Mouse (Mus musculus): Measurements from ENCODE around the gene Sema3a. TPM values are rescaled to one million over a fixed set of nuclear protein-coding genes. Genes with fewer than 3 reads are reported as not detected.

Gene Sema3a
- polyA plus RNA-seq, 1 experiment from 2014 or later: 71.9 TPM

DNA sequence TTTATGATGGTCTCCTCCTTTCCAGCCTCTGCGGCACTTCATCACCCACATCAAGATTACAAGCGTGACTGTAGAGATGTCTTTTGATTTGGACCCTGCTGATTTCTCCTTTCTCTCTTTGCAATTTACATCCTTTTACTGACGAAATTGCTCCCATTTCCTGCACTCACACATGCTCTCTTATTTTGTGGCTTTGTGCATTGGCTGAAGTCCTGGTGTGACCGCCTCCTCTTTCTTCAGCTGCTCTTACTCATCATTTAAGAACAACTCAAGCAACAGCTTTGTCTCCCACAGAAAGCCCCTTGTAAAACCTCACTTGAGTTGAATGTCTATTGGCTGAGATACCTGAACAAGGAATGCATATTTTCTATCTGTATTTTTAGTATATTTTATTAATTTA lies 259.5 kb downstream of the Sema3a start:
- WGBS: 66% methylated on average over 4 of the region's 4 CpGs
- ATAC-seq (ENCODE audit: insufficient number of reproducible peaks, insufficient read depth, low FRiP score, low TSS enrichment): no peak
- no peaks in the 10 kb centered on the region for H3K27me3 ChIP-seq
- H3K27ac ChIP-seq: no peak overlapping the region
- no peak overlapping the region for H3K4me3 ChIP-seq
- H3K36me3 ChIP-seq: no peaks in the 10 kb centered on the region
- no peak overlapping the region for H3K4me2 ChIP-seq (replicated peaks)
- no peaks in the 10 kb centered on the region for H3K9me3 ChIP-seq
- no peak overlapping the region for H3K9ac ChIP-seq
- peaks cover 3% of the 10 kb centered on the region; the same call in 1 of the 2 replicates for H3K4me1 ChIP-seq

DNA sequence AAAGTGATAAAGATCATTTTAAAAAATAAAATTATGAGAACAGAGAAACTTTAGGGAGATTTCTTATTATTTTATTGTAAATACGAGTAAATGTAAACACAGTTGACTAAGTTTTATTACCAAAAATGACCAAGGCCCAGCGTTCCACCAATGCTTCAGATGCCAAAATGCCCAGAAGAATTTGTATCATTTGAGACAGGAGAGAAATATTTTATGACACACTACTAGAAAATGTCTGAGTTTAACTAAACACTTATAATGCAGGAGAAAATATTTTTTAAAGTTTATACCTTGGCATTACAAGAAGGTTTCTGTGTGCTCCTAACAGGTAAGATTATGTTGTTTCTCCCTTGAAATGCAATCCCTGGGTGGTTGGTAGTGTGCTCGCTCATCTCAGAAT lies 261.4 kb downstream of the Sema3a start:
- no peaks in the 10 kb centered on the region for H3K27me3 ChIP-seq
- H3K9ac ChIP-seq: no peak overlapping the region
- H3K36me3 ChIP-seq: no peaks in the 10 kb centered on the region
- H3K9me3 ChIP-seq: no peaks in the 10 kb centered on the region
- H3K4me3 ChIP-seq: no peak overlapping the region
- H3K4me1 ChIP-seq: peaks cover 3% of the 10 kb centered on the region; the same call in 1 of the 2 replicates
- 83% methylated on average over 3 of the region's 3 CpGs for WGBS
- no peak overlapping the region for H3K4me2 ChIP-seq (replicated peaks)
- ATAC-seq (ENCODE audit: insufficient number of reproducible peaks, insufficient read depth, low FRiP score, low TSS enrichment): no peak
- H3K27ac ChIP-seq: no peak overlapping the region

DNA sequence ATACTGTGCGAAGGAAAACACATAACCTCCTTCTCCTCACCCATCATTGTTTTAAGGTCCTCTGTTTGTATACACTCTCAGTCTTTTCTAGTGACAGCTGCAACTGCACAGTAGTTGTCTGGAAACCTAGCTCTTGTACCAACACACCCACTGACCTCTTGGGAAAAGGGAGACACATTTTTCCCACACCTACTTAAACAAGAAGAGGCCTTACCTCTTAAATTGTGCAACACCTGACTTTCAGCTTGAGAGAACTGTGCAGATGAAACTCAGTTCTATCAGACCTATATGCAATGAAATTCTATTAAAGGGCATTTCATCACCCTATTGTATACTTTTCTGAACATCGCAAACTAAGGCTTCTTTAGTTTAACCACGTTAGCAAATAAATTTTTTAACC lies 262.5 kb downstream of the Sema3a start:
- Histone ChIP-seq H3K36me3 (no peaks in the 10 kb centered on the region), H3K9me3 (no peaks in the 10 kb centered on the region), H3K4me3 (no peak overlapping the region), H3K4me2 (replicated peaks) (no peak overlapping the region), H3K27me3 (no peaks in the 10 kb centered on the region), H3K4me1 (peaks cover 3% of the 10 kb centered on the region; the same call in 1 of the 2 replicates), H3K9ac (no peak overlapping the region), H3K27ac (no peak overlapping the region)
- no peak for ATAC-seq (ENCODE audit: insufficient number of reproducible peaks, insufficient read depth, low FRiP score, low TSS enrichment)
- WGBS: 89% methylated on average over 3 of the region's 3 CpGs

DNA sequence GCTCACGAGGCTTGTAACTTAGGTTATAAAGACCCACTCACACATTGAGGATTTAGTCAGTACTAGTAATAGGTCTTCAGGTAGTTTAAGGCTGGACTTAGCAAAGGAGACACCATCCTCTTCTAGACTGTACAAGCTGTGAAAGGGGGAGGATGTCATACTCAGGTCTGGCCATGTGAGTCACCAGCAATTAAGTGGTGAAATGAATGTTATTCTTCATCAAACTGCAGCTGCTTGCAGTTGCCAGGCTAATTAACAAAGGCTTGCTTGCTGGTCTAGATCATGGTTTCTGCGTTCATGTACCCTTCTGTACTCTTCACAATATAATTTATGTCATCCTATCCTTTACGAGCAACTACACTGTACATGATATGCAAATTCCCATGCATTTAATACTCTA lies 264.8 kb downstream of the Sema3a start:
- Histone ChIP-seq H3K36me3 (no peaks in the 10 kb centered on the region), H3K9ac (no peak overlapping the region), H3K27me3 (no peaks in the 10 kb centered on the region), H3K4me1 (peaks cover 3% of the 10 kb centered on the region; the same call in 1 of the 2 replicates), H3K4me3 (no peak overlapping the region), H3K27ac (no peak overlapping the region), H3K9me3 (no peaks in the 10 kb centered on the region), H3K4me2 (replicated peaks) (no peak overlapping the region)
- WGBS: 74% methylated on average over 3 of the region's 3 CpGs
- ATAC-seq (ENCODE audit: insufficient number of reproducible peaks, insufficient read depth, low FRiP score, low TSS enrichment): no peak

DNA sequence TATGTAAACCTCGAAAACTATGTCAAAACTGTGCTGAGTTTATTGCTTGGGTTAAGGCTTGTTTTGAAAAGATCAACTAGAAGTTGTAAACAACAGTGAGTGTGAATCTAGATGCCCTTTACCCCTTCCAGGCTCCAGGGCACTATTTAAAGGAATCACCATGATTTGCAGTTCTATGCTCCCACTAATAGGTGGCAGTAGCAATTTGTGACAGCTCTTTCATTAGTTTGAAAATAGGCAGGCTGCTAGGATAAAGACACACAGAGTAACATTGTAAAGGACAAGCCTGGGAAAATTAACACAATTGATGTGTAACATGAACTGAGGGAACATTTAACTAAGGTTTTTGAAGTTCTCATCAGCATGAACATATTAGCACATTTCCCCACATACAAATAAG lies 280.2 kb downstream of the Sema3a start:
- H3K4me2 ChIP-seq (replicated peaks): no peak overlapping the region
- H3K4me1 ChIP-seq: peaks cover 5% of the 10 kb centered on the region; the same call in 1 of the 2 replicates
- H3K27me3 ChIP-seq: no peaks in the 10 kb centered on the region
- no peaks in the 10 kb centered on the region for H3K9me3 ChIP-seq
- H3K36me3 ChIP-seq: no peaks in the 10 kb centered on the region
- no peak overlapping the region for H3K27ac ChIP-seq
- WGBS: 23% methylated on average over 1 of the region's 1 CpGs
- no peak for ATAC-seq (ENCODE audit: insufficient number of reproducible peaks, insufficient read depth, low FRiP score, low TSS enrichment)
- no peak overlapping the region for H3K9ac ChIP-seq
- H3K4me3 ChIP-seq: no peak overlapping the region

DNA sequence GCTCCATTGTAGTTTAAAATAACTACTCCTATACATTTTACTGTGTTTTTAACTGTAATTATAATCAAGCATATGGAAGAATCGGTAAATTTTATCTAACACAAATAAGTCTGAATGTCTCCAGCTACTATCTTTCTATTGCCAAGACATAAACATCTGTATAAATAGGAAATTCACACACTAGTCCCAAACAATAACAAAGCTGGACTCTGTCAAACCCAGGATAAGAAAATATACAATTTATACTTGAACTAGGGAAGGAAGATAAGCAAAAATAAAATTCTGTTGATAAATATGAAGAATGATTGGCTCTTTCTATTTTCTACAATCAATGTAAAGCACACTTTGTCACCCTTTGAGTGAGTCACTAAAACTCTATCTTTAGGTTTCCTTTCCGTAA lies 280.9 kb downstream of the Sema3a start:
- peaks cover 6% of the 10 kb centered on the region; the same call in 1 of the 2 replicates for H3K4me1 ChIP-seq
- no peak overlapping the region for H3K9ac ChIP-seq
- no peaks in the 10 kb centered on the region for H3K36me3 ChIP-seq
- no peak overlapping the region for H3K27ac ChIP-seq
- no peak overlapping the region for H3K4me2 ChIP-seq (replicated peaks)
- ATAC-seq (ENCODE audit: insufficient number of reproducible peaks, insufficient read depth, low FRiP score, low TSS enrichment): no peak
- H3K27me3 ChIP-seq: no peaks in the 10 kb centered on the region
- no peak overlapping the region for H3K4me3 ChIP-seq
- no peaks in the 10 kb centered on the region for H3K9me3 ChIP-seq
- 85% methylated on average over 2 of the region's 2 CpGs for WGBS

DNA sequence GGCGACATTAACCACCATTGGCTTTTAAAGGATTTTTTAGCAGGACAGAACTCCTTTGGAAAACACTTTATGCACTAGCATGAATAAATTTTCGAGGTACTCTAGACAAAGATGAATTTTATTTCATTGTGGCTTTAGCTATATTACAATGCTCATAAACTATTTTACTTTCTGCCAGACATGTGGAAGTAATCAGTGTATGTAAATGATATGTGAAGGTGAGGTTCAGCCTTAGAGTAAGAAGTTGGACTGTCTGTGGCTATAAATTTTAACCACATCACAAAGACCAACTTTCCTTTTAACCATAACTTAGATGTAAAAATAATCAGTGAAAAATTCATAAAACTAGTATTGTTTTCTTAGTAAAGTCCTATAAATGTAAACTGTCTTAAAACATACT lies 286.7 kb downstream of the Sema3a start:
- no peaks in the 10 kb centered on the region for H3K27me3 ChIP-seq
- peaks cover 6% of the 10 kb centered on the region; the same call in 1 of the 2 replicates for H3K4me1 ChIP-seq
- H3K27ac ChIP-seq: no peak overlapping the region
- no peak for ATAC-seq (ENCODE audit: insufficient number of reproducible peaks, insufficient read depth, low FRiP score, low TSS enrichment)
- H3K4me3 ChIP-seq: no peak overlapping the region
- H3K36me3 ChIP-seq: no peaks in the 10 kb centered on the region; the same call in 1 of the 2 replicates
- H3K9me3 ChIP-seq: no peaks in the 10 kb centered on the region
- WGBS: 57% methylated on average over 2 of the region's 2 CpGs
- no peak overlapping the region for H3K9ac ChIP-seq
- no peak overlapping the region for H3K4me2 ChIP-seq (replicated peaks)

DNA sequence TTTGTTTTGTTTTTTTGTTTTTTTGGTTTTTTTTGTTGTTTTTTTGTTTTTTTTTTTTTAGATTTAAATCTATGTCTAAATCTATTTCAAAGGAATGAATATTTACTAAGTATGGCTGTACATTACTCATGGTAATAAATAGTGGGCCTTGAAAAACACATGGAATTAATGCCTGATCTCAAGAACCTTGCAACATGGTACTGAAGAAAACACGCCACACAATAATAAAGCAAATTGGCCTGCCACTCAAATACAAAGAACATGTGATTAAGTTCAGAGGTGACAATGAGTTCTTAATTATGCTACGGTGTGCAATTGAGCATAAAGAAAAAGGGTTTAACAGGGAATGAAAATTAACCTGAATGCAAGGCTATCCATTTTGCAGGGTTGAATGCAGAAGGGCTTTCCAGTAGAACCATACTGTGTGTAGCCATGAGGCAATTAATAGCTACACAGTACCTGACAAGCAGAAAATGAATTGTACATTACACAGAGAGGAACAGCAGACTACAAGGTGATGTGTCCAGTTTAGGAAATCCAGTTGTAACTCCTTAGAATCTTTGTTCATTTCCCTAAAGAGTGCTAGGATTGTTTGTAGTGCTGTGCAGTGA lies 288.8 kb downstream of the Sema3a start:
- no peak overlapping the region for H3K4me2 ChIP-seq (replicated peaks)
- no peak for ATAC-seq (ENCODE audit: insufficient number of reproducible peaks, insufficient read depth, low FRiP score, low TSS enrichment)
- no peaks in the 10 kb centered on the region for H3K27me3 ChIP-seq
- H3K4me3 ChIP-seq: no peak overlapping the region
- no peak overlapping the region for H3K9ac ChIP-seq
- peaks cover 6% of the 10 kb centered on the region; the same call in 1 of the 2 replicates for H3K4me1 ChIP-seq
- no peaks in the 10 kb centered on the region for H3K9me3 ChIP-seq
- H3K36me3 ChIP-seq: no peaks in the 10 kb centered on the region; the same call in 1 of the 2 replicates
- 75% methylated on average over 2 of the region's 2 CpGs for WGBS
- H3K27ac ChIP-seq: no peak overlapping the region

DNA sequence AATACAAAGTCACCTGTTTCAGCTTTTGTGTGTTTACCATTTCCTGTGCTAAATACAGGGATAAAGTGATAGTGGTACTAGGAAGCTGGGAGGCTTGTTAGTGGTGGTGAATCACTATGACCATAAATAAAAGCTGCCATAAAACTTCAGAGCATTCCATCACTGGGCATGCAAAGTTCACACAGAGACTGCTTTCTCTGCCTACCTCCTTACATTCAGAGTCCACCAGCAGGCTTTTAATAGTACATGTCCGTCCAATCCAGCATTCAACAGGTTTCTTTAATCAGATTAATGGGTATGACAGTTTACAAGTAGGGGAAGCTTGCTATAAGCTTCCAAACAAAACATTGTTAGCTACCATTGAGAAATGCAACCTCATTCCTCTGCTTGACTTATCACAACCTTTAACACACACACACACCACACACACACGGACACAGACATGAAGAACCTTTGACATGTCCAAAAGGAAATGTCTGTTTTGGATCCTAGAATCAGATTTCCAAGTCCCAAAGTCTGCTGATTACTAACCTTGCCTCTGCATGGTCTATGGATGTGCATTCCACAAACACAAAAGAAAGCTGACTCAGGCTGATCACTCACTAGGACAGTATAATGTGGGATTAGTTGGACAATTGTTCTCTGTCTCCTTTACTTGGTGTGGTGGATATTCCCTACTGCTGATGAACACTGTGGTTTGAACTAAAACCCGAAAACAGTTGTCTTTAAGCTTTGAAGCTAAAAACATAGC lies 291.9 kb downstream of the Sema3a start:
- WGBS: 61% methylated on average over 3 of the region's 3 CpGs
- Histone ChIP-seq H3K9ac (no peak overlapping the region), H3K4me3 (no peak overlapping the region), H3K4me1 (no peaks in the 10 kb centered on the region), H3K36me3 (no peaks in the 10 kb centered on the region; the same call in 1 of the 2 replicates), H3K27ac (no peak overlapping the region), H3K27me3 (no peaks in the 10 kb centered on the region), H3K4me2 (replicated peaks) (no peak overlapping the region), H3K9me3 (no peaks in the 10 kb centered on the region)
- no peak for ATAC-seq (ENCODE audit: insufficient number of reproducible peaks, insufficient read depth, low FRiP score, low TSS enrichment)

DNA sequence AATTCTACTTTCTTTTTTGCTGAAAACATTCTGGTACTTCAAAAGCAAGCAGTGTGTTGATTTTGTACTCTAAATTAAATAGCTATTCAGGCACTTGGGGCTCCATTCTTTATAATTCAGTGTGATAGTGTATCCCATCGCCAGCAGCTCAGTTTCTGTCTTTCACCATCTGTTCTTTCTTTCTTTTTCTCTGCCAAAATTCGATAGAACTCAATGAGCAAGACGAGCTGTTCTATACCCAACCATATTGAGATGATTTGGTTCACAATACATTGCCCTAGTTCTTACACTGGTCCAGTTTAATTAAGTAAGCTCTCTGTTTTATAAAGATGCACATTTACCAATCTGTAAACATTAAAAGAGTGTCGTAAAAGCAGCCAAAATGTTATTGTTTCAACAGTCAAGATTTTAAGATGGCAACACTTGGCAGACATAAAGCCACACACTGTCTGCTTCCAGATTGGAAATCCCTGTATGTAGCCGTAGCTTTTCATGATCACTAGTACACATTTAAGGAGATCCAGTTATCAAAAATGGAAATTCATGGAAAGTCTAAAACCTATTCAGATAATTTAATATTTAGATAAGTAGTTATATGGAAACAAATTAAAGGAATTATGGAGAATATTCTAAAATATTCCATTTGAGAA lies 296.2 kb downstream of the Sema3a start:
- no peak for ATAC-seq (ENCODE audit: insufficient number of reproducible peaks, insufficient read depth, low FRiP score, low TSS enrichment)
- H3K4me2 ChIP-seq (replicated peaks): no peak overlapping the region
- WGBS: 57% methylated on average over 5 of the region's 5 CpGs
- H3K27me3 ChIP-seq: no peaks in the 10 kb centered on the region
- H3K4me1 ChIP-seq: no peaks in the 10 kb centered on the region
- no peaks in the 10 kb centered on the region for H3K36me3 ChIP-seq
- H3K27ac ChIP-seq: no peak overlapping the region
- no peaks in the 10 kb centered on the region for H3K9me3 ChIP-seq
- H3K9ac ChIP-seq: no peak overlapping the region
- H3K4me3 ChIP-seq: no peak overlapping the region

DNA sequence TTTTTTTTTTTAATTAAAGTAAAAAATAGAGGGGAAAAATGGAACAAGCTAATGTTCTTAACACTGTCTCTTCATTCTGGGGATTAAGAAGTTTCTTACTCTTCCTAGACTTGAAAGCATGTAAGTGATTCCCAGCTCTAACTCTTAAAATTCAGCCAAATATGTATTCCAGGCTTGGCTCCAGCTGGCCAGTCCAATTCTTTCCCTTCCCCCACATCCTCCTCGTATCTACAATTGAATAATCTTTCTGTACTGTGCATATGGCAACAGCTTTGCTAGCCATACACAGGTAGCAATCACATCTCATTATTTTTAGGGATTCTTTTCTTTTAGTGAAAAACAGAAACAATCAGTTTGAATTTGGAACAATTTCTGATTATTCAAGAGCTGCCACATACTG lies 303.5 kb downstream of the Sema3a start:
- Histone ChIP-seq H3K4me2 (replicated peaks) (no peak overlapping the region), H3K4me1 (no peaks in the 10 kb centered on the region)
- 30% methylated on average over 1 of the region's 1 CpGs for WGBS

DNA sequence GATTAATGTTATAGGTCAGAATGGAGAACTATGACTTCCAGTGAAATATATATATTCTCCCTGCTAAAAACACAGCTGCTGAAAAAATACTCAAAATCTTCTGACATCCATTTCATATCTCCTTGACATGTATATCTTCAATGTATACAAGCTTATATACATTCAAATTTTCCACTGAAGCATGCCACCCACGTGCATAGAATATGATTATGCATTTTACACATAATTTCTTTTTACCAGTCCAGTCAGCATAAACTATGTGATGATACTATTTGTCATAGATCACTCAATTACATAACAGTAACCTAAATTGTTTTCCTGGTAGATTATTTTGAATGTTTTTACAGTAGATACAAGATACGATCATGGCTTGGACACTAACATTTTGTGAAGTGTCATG lies 306.6 kb downstream of the Sema3a start:
- H3K27me3 ChIP-seq: no peaks in the 10 kb centered on the region
- H3K27ac ChIP-seq: no peak overlapping the region
- H3K9me3 ChIP-seq: no peaks in the 10 kb centered on the region
- no peaks in the 10 kb centered on the region for H3K4me1 ChIP-seq
- H3K36me3 ChIP-seq: no peaks in the 10 kb centered on the region
- no peak for ATAC-seq (ENCODE audit: insufficient number of reproducible peaks, insufficient read depth, low FRiP score, low TSS enrichment)
- no peak overlapping the region for H3K4me2 ChIP-seq (replicated peaks)
- no peak overlapping the region for H3K4me3 ChIP-seq
- no peak overlapping the region for H3K9ac ChIP-seq
- 86% methylated on average over 2 of the region's 2 CpGs for WGBS

More for the DNA sequence above, 303.5 kb downstream of the Sema3a start:
- Histone ChIP-seq H3K9ac (no peak overlapping the region), H3K4me3 (no peak overlapping the region), H3K9me3 (no peaks in the 10 kb centered on the region), H3K36me3 (no peaks in the 10 kb centered on the region), H3K27me3 (no peaks in the 10 kb centered on the region), H3K27ac (no peak overlapping the region)
- ATAC-seq (ENCODE audit: insufficient number of reproducible peaks, insufficient read depth, low FRiP score, low TSS enrichment): no peak
